Mouse (Mus musculus) testis, adult 2 months (tissue): ENCODE data around the gene Eif5a2.

Experiments
- CTCF ChIP-seq: fragments of 200-500 bp; IDR thresholded peaks from 2 replicates; pipeline ENCODE4 v1.5.1; 2012; ENCODE audit warnings: low read depth, mild to moderate bottlenecking, inconsistent platforms, low read length, moderate library complexity; ENCODE audit not compliant: control insufficient read depth, insufficient read depth, insufficient replicate concordance
- POLR2A ChIP-seq: fragments of 200-500 bp; IDR thresholded peaks from 2 replicates; pipeline ENCODE4 v1.6.1; 2012; ENCODE audit warnings: low read depth, mild to moderate bottlenecking, inconsistent platforms, low read length, moderate library complexity; ENCODE audit not compliant: control insufficient read depth

- TF ChIP-seq CTCF = no peak
- no peak for TF ChIP-seq POLR2A
Observed at GRCm38 (mm10) chr3:28781422-28781821, 346 bp downstream of the Eif5a2 start.
